Mouse (Mus musculus) kidney, postnatal 0 days (tissue): Measurements from ENCODE around the gene Rere. TPM values are rescaled to one million over a fixed set of nuclear protein-coding genes. Genes with fewer than 3 reads are reported as not detected.

Experiments used
- ATAC-seq: fragments of 200-750 bp; cut with Nextera tagmentation; replicated peaks from 2 replicates; pipeline ENCODE4 v1.8.0; 2017; ENCODE audit warnings: low read depth, moderate number of reproducible peaks, moderate TSS enrichment, moderate library complexity; ENCODE audit not compliant: low FRiP score
- DNase-seq: peaks from one replicate; pipeline ENCODE4 v3.0.0-alpha.2; 2016; ENCODE audit warnings: low spot score
- H3K27ac ChIP-seq: fragments of 300-500 bp; sonication (generic); 2 replicates; pipeline ENCODE4 v1.5.1; 2014; ENCODE audit warnings: mild to moderate bottlenecking
- H3K27me3 ChIP-seq: fragments of 300-500 bp; sonication (generic); 2 replicates; pipeline ENCODE4 v1.6.1; 2014; ENCODE audit warnings: low read length, mixed read lengths; ENCODE audit not compliant: insufficient read depth
- H3K36me3 ChIP-seq: fragments of 300-500 bp; sonication (generic); 2 replicates; pipeline ENCODE4 v1.6.1; 2014; ENCODE audit warnings: low read length, mixed read lengths; ENCODE audit not compliant: insufficient read depth
- H3K4me1 ChIP-seq: fragments of 300-500 bp; sonication (generic); replicated peaks from 2 replicates; pipeline ENCODE4 v1.6.1; 2014; ENCODE audit warnings: antibody characterized with exemption, low read length, mixed read lengths; ENCODE audit not compliant: insufficient read depth
- H3K4me2 ChIP-seq: fragments of 300-500 bp; sonication (generic); 2 replicates; pipeline ENCODE4 v1.6.1; 2014; ENCODE audit warnings: mild to moderate bottlenecking, low read length, moderate library complexity, mixed read lengths
- H3K4me3 ChIP-seq: fragments of 300-500 bp; sonication (generic); replicated peaks from 2 replicates; pipeline ENCODE4 v1.5.1; 2014; ENCODE audit warnings: low read depth, low read length
- H3K9ac ChIP-seq: fragments of 300-500 bp; sonication (generic); 2 replicates; pipeline ENCODE4 v1.6.1; 2014; ENCODE audit warnings: low read depth, low read length
- H3K9me3 ChIP-seq: fragments of 300-500 bp; sonication (generic); replicated peaks from 2 replicates; pipeline ENCODE4 v1.6.1; 2016; ENCODE audit warnings: low read length, inconsistent platforms, mixed read lengths
- CTCF ChIP-seq: IDR thresholded peaks from 2 replicates; pipeline ENCODE4 v1.5.1; 2016; ENCODE audit warnings: antibody characterized with exemption, low read depth, mild to moderate bottlenecking, moderate library complexity
- WGBS: fragments of 180-500 bp; shearing (Covaris S2); extraction: QIAGEN DNeasy Blood & Tissue Kit; methylation state at CpG from one replicate; pipeline ENCODE4 v1.1.7; 2014; 5-methylcytosine and 5-hydroxymethylcytosine counted together
- polyA plus RNA-seq: library from polyadenylated mRNA; unstranded; fragments of >200 nt; fragmentation: Nextera tagmentation; extraction: Ambion mirVana; gene quantifications from 2 replicates; pipeline ENCODE4 v1.2.1, GENCODE M21; 2015

Rere gene
- polyA plus RNA-seq, 1 experiment from 2014 or later, result 29.8 TPM

- no peak overlapping the region for H3K9ac ChIP-seq
- no peaks in the 10 kb centered on the region for H3K36me3 ChIP-seq
- no peak for DNase-seq
- no peak for TF ChIP-seq CTCF
- no peak overlapping the region for H3K4me2 ChIP-seq
- no peaks in the 10 kb centered on the region for H3K27me3 ChIP-seq
- H3K27ac ChIP-seq, result peak overlapping the region; percentile 64
- no peak overlapping the region for H3K4me3 ChIP-seq
- 91% methylated on average over 1 of the region's 1 CpGs for WGBS
- H3K9me3 ChIP-seq, result no peaks in the 10 kb centered on the region
- 0 out of 2 replicates have a peak, but pooled peaks have one; percentile 43 for ATAC-seq
- H3K4me1 ChIP-seq, result no peaks in the 10 kb centered on the region
These were observed 133.3 kb downstream of the Rere start for GRCm38 (mm10) chr4:150414759-150415158.

- H3K4me2 ChIP-seq, result no peak overlapping the region
- H3K27ac ChIP-seq, result peak overlapping the region; percentile 64
- no peak for TF ChIP-seq CTCF
- H3K4me1 ChIP-seq, result no peaks in the 10 kb centered on the region
- no peak overlapping the region for H3K9ac ChIP-seq
- no peaks in the 10 kb centered on the region for H3K27me3 ChIP-seq
- 54% methylated on average over 10 of the region's 10 CpGs for WGBS
- ATAC-seq (0 out of 2 replicates have a peak, but pooled peaks have one; percentile 54), DNase-seq (peak; percentile 53)
- H3K9me3 ChIP-seq, result no peaks in the 10 kb centered on the region
- H3K4me3 ChIP-seq, result no peak overlapping the region
- no peaks in the 10 kb centered on the region for H3K36me3 ChIP-seq
These were observed 134.0 kb downstream of the Rere start for GRCm38 (mm10) chr4:150415227-150415969.

GRCm38 (mm10) chr4:150420576-150421263, 139.3 kb downstream of the Rere start:
- H3K4me3 ChIP-seq, result no peak overlapping the region
- no peak overlapping the region for H3K9ac ChIP-seq
- no peaks in the 10 kb centered on the region for H3K4me1 ChIP-seq
- H3K27me3 ChIP-seq, result no peaks in the 10 kb centered on the region
- DNase-seq (no peak), ATAC-seq (no peak)
- TF ChIP-seq CTCF, result no peak
- 77% methylated on average over 10 of the region's 10 CpGs for WGBS
- no peak overlapping the region for H3K4me2 ChIP-seq
- H3K36me3 ChIP-seq, result no peaks in the 10 kb centered on the region
- no peaks in the 10 kb centered on the region for H3K9me3 ChIP-seq
- no peak overlapping the region for H3K27ac ChIP-seq

- TF ChIP-seq CTCF, result no peak
- no peaks in the 10 kb centered on the region for H3K27me3 ChIP-seq
- ATAC-seq (no peak), DNase-seq (no peak)
- 64% methylated on average over 8 of the region's 8 CpGs for WGBS
- no peaks in the 10 kb centered on the region for H3K9me3 ChIP-seq
- no peak overlapping the region for H3K4me2 ChIP-seq
- H3K4me3 ChIP-seq, result no peak overlapping the region
- 0 out of 2 replicates have a peak overlapping the region, but pooled peaks have one; percentile 15 for H3K27ac ChIP-seq
- no peaks in the 10 kb centered on the region; the same call in 1 of the 2 replicates for H3K4me1 ChIP-seq
- H3K36me3 ChIP-seq, result no peaks in the 10 kb centered on the region
- H3K9ac ChIP-seq, result no peak overlapping the region
These were observed 144.8 kb downstream of the Rere start for GRCm38 (mm10) chr4:150426098-150426879.

- Histone ChIP-seq H3K4me3 (no peak overlapping the region), H3K9ac (no peak overlapping the region), H3K4me1 (no peaks in the 10 kb centered on the region; the same call in 1 of the 2 replicates), H3K27me3 (no peaks in the 10 kb centered on the region), H3K27ac (no peak overlapping the region), H3K36me3 (0 out of 2 replicates have a peak, but pooled peaks cover 3% of the 10 kb centered on the region), H3K4me2 (no peak overlapping the region), H3K9me3 (no peaks in the 10 kb centered on the region)
- TF ChIP-seq CTCF, result no peak
- 56% methylated on average over 5 of the region's 5 CpGs for WGBS
- no peak for DNase-seq
- ATAC-seq, result no peak
These were observed 145.5 kb downstream of the Rere start for GRCm38 (mm10) chr4:150426880-150427476.
